Mouse (Mus musculus) cerebral cortex, adult 2 months (tissue): ENCODE measurements around the gene Ppp1r21.

Experiments used
- WGBS: fragments of 180-500 bp; shearing (Covaris S2); methylation state at CpG from one replicate; pipeline ENCODE4 v1.1.7; 2018; 5-methylcytosine and 5-hydroxymethylcytosine counted together

Ppp1r21 gene

DNA sequence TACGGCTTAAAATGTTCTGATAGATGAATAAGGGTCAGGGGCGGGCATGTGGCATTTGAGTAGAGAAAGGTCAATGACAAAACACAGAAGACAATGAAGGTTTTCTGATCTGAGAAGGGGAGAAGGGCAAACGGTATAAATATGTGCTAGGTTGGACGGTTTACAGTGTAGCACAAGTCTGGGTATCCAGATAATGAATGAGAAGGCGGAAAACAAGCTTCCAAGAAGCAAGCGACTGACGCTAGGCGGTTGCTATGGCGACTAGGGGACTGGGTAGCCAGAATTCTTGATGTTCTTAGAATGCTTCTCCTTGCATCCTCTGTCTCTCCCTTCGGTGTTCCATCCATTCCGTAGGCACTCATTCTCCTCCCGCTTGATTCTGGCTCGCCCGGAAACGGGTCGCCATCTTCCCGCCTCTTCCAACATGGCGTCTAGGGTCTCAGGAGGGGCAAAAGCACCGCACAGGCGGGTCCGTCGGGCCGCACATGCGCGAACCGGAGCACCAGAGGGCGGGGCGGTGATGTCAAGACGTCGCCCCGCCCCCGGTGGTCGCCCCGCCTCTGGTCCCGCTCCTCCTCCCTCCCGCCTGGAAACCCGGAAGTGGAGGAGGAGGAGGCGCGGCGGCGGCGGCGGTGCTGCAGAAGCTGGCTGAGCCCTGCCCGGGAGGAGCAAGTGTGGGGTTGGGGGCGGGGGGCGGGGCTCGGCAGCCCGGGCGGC, at the start of gene Ppp1r21:
Gene Ppp1r21, plus strand, starts transcription at position 600 of the 717 bp plus-strand sequence.
- WGBS: 4% methylated on average over 49 of the region's 49 CpGs

DNA sequence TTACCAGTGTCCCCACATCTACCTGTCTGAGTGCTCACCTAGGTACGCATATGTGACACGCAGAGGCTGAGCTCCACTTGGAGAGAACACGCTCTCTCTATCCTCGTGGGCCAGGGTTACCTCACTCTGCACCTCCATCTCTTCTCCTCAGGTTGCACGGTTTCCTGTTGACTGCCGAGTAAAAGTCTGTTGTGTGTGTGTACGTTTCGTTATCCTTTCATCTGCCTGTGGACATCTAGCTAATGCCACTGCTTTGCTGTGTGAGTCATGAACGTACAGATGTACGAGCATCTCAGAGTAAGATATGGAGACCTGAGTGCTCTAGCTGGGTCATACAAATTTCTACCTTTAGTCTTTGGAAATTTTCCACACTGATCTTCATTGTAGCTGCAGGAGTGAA, 49.5 kb upstream of the Ppp1r21 start:
- 94% methylated on average over 10 of the region's 10 CpGs for WGBS

DNA sequence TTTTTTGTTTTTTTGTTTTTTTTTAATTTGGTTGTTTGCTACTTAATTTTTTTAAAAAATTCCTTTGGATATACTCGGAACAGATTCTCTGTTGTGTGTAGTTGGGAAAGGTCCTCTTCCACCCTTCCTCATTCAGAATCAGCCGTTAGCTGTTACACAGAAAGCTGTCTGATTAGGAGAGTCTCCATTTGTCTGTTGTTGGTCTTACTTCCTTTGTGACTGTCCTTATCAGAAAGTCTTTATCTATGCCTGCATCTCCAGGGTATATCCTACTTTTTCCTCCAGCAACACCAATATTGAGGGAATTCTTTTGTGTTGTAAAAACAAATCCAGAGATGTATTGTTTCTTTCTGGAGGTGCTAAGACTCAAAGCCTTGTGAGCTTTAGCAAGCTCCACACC, 48.9 kb upstream of the Ppp1r21 start:
- whole genome bisulfite sequencing: 80% methylated on average over 2 of the region's 2 CpGs

DNA sequence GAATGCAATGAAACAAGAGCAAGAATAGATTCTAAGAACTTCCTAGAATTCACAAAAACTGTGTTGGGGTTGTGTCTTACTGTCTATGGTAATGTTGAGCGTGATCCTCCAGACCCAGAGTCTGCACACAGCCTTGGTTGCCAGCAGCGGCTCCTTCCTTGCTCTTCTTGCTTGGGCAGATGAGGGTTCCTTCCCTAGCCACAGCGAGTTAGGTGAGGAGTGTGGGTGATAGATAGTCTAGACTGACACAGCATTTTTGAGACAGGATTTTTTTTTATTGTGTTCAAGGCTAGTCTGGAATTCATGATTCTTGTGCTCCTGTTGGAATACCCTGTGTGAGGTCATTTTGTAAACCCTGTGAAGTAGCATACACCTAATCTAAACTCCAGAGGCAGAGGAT, 48.3 kb upstream of the Ppp1r21 start:
- 91% methylated on average over 3 of the region's 3 CpGs for WGBS

DNA sequence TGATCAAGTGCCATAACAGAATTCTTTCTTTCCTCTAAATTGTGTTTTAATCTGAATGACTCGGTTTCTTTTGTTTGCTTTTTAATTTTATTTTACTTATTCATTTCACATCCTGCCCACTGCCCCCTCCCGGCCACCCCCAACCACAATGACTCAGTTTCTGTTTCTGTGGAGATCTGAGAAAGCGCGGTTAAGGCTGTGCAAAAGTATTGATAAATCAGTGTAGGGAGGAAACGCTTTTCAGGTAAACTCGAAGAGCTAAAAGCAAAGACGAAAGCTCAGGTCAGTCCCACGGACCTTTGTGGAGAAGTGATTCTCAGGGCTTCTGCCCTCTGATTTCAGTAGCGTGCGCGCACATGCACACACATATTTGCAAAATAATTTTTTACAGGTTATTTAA, 45.4 kb upstream of the Ppp1r21 start:
- WGBS: 95% methylated on average over 11 of the region's 11 CpGs

DNA sequence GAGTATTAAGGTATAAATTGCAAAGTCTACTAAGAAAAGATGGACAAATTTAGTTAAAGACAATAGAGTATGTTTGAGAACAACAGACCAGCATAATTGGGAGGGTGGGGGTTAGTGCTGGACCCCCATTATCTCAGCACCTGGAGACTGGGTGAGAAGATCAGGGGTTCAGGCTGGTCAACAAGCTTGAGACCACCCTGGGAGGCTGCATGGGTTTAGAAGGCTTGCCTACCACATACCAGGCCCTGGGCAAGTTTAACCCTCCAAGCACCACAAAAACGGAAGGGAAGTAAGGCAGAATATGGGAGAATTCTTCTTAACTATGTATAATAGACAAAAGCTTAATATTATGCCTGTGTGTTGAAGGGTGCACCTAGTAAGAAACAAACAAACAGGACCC, 45.0 kb upstream of the Ppp1r21 start:
- WGBS: 91% methylated on average over 1 of the region's 1 CpGs

DNA sequence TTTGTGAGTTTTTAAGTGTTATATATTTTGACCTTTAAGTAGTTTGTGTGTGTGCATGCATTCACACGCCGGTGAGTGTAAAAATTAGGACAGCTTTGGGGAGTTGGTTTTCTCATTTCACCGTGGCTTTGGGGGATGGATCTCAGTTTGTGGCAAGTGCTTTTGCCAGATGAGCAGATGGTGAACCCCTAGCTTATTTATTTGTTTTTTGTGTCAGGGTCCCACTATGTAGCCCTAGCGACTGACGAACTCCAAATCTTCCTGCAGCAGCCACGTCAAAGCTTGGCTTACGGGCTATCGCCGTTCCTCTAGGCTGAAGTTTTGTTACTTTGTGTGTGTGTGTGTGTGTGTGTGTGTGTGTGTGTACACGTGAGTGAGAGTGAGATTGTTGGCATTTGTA, 39.4 kb upstream of the Ppp1r21 start:
- WGBS: 88% methylated on average over 10 of the region's 10 CpGs

DNA sequence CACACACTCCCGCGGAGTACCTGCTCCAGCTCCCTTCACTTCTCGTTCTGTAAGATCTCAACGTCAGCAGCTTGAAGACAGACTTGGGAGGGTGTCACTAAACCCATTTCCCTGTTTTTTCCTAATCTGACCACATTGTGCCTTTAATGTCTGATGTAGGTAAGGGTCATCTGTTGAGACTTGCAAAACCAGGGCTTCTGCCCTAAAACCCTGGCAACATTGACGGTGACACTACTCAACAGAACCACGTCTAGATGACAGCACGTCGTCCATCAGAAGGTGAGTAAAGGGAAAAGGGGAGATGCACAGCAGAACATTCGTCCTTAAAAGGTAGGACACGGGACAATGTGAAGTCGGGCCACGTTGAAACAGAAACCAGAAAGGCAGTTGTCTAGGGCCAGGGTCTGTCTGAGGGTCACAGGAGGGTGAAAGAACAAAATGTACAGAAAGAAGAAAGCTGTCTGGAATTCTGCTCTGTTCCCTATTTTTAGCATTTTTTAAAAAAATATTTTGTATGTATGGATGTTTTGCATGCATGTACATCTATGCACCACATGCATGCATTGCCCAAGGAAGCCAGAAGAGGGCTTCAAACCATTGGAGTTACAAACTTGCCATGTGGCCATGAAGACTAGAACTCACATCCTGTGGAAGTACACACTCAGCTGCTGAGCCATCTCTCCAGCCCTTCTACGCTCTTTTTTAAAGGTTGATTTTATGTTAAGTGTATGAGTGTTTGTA, 38.4 kb upstream of the Ppp1r21 start:
- 96% methylated on average over 13 of the region's 13 CpGs for WGBS

DNA sequence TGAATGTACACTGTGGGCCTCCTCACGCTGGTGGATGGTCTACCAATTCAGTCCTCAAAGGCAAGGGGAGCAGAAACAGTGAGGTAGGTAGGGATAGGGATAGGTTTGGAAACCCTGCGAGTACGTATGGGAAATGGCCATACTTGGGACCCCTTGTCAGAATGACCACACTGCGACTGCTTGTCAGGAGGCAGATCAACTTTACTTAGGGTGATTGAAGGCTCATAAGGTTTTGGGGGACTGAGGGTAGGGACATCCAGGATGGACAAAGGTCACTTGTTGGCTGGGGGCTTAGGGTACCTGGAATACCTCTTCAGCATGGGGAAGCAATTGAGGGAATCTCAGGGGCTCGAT, 37.8 kb upstream of the Ppp1r21 start:
- WGBS: 95% methylated on average over 5 of the region's 5 CpGs

DNA sequence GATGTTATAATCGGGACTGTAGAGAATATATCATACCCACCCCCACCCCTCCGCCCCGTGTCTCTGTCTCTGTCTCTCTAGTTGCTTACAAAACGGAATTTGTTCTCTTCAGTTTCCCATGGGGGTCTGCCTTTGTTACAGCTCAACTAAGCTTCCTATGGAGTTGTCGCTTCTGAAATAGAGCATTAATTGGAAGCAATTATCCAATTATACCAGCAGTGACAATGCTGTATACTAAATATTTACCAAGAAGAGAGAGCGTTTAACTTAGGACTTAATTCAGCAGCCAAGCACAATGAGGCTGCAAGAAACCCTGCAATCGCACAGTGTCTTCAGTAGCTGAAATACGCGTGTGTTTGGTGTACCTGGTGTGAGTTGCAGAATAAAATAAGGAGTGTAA, 36.4 kb upstream of the Ppp1r21 start:
- 63% methylated on average over 9 of the region's 9 CpGs for WGBS

DNA sequence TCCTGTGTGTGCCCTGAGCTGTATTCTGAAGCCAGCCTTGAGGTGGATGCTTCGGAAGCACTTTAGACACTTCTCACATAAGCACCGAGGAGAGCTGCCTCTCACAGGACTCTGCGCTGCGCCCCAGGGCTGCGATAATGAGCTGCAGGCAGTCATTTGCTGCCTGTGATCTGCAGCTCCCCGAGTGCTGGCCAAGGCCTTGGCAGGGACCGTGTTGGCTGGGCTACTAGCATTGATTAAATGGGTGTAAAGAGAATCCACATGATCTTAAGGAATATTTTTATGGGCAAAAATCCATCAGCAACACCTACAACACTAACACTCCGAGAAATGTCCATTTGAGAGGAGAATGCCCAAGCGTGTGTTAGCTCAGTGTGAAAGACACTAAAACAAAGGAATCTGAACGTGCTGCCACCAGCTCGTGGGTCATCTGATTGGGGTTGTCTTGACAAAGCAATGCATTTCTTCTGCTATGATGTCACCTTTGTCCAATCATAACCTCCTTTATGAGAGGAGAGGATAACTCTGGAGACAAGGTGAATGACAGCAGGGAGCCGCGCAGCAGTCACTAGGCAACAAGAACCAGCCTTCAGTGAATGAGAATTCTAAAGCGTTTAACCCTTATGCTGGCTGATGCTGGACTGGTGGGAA, 35.7 kb upstream of the Ppp1r21 start:
- WGBS: 25% methylated on average over 14 of the region's 14 CpGs

DNA sequence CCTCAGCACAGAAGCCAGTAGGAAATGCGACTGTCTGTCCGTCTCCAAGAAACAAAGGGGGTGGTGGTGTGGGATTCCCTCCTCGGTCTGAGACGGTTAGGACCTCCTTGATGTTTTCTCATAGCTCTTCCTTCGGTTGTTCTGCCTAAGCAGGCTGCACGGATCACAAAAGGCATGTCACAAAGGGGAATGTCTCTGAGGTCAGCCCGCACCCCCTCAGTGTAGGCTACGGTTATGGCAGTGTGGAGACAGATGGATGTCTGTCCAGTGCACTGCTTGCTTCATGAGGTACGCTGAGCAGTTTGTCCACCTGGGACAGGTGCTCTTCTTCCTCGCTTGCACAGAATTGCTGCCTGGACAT, 35.2 kb upstream of the Ppp1r21 start:
- 40% methylated on average over 10 of the region's 10 CpGs for WGBS

DNA sequence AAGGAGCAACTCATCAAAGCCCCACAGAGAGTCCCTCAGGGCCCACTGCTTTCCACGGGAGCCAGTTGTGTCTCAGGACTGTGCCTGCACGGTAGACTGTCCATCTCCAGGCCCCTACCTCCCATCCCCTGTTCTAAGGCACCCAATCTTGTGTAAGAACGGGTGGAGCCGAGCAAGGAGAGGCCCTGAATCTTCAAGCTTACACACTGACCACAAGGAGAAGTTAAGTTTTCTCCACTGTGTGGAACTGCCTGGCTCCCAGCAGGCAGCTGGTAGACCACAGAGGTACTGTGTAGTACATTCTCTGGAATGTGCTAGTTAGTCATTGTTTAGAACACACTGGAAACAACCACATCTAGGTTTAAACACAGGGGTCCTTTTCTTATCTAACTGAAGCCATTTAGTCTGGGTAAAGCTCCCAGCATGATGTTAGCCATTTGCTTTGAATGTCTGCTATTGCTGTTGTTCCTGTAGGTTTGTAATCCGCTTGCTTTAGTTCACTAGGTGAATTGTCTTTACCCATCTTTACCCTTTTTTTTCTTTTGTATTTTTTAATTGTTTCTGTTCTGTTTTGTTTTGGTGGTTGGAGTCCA, 31.7 kb upstream of the Ppp1r21 start:
- 95% methylated on average over 5 of the region's 5 CpGs for WGBS

DNA sequence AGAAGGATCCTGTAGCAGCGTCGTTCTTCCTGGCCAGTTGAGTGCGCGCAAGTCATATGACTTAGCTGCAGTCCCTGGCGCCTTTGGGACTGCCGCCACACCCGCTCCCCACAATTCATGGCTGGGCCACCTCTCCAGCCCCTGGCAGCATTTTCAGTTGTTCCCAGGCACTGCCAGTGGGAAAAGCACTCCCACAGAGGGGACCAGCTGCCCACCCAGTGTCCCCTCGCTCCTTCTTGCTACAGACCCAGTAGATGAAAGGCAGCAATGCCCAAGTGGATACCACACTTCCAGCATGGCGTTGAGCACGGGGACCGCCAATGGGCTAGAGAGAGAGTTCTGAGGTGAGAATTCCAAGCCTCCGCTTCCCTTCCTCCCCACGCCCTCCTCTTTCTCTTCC, 25.9 kb upstream of the Ppp1r21 start:
- 91% methylated on average over 13 of the region's 13 CpGs for WGBS

DNA sequence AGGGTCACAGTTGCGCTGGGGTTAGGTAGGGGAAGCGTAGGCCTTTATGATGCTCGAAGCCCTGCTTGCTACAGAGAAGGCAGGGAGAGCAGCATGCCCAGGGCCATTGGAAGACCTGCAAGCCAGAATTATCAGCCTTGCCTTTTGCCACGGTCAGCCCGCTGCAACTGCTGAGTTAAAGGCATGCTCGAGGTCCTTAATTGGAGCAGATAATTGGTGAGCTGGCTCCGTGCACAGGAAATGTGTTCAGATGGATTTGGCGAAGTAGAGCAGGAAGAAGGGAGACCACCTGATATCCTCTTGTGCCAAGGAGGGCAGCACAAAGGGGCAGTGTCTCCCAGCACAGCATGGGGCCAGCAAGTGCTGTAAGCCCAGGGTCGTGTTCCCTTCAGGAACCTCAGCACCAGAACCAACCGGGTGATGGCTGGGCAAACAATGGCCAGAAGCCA, 24.6 kb upstream of the Ppp1r21 start:
- 58% methylated on average over 10 of the region's 10 CpGs for WGBS

DNA sequence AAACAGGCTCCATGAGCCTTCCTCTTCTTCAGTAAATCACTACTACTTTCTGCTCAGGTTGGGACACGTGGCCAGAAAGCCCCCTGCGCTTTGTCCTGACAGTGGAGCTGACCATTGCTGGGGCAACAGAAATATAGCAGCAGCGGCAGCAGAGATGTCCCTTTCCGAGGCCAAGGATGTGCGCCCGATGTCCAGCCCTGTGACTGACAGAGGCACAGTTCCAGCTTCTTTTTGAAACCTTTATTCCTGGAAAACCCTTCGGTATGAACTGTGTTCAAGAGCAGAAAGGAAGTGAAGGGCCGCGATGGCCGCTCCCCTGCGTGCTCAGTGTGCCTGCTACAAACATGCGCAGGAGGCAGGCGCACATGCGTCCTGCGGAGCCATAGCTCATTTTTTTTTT, 24.0 kb upstream of the Ppp1r21 start:
- WGBS: 86% methylated on average over 15 of the region's 15 CpGs

DNA sequence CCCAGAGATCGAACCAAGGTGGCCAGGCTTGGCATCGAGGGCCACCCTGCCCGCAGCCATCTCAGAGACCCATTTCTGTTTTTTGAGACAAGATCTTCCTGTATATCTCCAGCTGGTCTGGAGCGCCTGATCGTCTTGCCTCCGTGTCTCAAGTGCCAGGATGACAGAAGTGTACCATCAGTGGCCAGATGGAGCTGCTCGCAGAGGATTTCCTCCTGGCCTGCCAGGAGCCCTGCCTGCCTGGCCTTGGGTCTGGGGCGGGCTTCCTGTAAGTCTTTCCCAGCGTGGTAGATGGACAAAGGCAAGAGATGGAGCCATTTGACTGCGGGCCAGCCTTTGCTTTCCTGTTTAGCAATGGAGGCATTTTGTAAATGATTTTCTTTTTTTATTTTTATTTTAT, 22.5 kb upstream of the Ppp1r21 start:
- WGBS: 63% methylated on average over 10 of the region's 10 CpGs

DNA sequence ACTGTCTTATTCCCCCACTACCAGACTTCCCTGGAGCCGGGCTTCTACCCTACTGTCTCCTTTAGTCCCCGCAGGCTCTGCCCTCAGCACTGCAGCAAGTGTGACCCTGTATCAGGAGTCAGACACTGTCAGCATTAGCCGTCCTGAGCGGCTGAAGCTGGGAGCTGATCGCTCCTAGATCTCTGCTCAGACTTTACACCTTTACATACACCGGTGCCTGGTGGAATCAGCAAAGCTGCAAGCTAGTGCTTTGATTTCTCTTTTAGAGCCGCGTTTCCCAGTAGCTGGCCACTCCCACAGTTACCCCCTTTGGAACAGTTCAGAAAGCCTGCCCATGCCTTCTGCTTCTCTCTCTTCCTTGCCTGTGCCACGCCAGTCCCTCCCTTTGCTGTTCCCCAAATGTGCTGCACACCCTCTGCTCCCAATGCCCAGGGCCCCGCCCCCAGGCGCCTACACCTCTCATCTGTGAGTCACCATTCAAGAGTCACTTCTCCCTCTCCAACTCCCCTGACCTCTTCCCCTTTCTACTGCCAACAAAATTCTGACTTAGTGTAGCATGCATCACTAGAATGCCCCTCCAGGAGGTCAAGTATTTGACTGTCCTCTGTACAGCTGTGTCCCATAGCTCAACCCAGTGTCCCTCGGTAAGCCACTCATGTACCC, 20.9 kb upstream of the Ppp1r21 start:
- 60% methylated on average over 12 of the region's 12 CpGs for WGBS

DNA sequence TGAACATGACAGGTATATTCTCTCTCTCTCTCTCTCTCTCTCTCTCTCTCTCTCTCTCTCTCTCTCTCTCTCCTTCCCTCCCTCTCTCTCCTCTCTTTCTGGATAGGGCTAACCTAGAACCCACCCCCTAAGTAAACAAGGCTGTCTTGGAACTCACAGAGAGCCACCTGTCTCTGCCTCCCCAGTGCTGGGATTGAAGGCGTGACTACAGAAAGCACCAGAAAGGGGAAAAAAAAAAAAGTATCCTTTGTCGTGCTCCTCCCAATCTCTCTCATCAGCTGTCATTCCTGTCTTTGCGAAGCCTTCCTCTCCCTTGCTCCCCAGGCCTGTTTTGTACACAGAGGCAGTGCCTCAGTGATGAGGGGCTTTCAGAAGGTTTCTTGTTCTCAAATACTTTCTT, 19.9 kb upstream of the Ppp1r21 start:
- WGBS: 92% methylated on average over 3 of the region's 3 CpGs

DNA sequence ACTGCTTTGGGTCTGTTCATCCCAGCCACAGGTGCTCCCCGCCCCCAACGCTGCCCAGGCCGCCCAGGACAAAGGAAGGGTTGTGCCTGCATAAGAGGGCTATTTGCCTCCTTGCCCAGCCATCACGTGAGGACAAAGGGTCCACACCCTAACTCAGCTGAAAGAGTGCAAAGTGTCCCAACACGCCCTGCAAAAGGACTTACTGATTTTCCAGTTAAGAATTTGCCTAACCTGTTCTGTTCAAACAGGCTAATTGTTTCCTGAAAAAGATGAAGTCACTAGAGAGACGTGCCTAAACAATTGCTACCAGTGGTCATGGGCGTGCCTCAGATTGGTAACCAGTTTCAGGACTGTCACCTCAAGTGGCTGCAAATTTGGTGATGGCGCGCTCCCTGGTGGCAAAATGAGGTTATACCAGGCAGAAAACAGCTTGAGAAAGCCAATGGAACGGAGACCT, 18.8 kb upstream of the Ppp1r21 start:
- 22% methylated on average over 10 of the region's 10 CpGs for WGBS

DNA sequence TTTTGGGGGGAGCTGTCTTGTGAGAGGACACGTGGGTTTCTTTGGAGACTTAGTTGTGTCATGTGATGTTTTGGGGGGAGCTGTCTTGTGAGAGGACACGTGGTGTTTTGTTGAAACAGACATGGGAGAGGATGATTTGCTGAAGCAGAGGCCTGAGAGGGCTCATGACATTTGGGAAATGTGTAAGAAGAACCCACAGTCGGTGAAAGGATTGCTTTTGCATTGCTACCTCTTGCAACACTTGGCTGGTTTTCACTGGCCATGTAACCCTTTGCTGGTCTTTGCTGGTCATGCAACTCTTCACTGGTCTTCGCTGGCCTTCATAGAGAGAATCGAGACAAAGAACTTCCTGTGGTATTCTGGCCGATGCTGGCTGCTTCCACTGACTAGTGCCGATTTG, 13.4 kb upstream of the Ppp1r21 start:
- 67% methylated on average over 7 of the region's 7 CpGs for WGBS

DNA sequence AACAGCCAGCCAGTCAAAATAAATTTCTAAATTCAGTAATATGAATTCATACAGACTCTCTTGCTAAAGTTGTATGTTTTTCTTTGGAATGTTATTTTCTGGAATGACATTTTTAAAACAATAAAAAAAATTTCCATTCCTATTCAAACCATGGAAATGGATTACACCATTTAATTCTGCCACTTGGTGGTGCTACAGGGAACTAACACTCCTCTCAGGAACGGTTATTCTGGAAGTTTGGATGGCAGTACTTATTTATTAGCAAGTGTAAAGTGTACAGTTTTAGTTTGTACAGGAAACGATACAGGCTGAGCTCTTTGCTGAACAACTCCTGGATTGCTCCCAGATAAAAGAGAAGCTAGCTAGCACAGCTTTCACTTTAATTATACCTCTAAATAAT, 2.1 kb upstream of the Ppp1r21 start:
- WGBS: 1% methylated on average over 2 of the region's 2 CpGs
